Mouse (Mus musculus): ENCODE measurements around the gene Epgn. TPM values are rescaled to one million over a fixed set of nuclear protein-coding genes. Genes with fewer than 3 reads are reported as not detected.

Gene Epgn
- total and polyA plus RNA-seq, 3 experiments = not detected

DNA sequence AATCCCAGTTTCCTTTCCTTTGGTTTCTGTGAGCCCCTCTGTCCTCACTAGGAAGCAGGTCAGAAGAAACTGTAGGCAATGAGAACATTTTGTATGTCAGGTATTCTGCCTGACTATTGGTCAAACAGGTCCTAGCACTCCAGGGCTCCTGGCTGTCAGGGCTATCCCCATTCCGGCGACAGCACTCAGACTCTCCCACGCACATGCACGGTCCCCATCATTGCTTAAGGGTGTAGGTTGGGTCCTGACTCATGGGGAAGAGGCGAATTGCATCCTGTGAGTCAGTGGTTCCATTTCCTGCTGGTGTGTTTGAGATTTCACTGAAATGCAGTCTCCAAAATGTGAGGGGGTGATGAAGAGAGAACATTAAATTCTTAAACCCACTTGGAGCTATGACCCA lies 55.8 kb downstream of the Epgn start:
- no peaks in the 10 kb centered on the region for H3K36me3 ChIP-seq (ENCODE audit: control insufficient read depth in 1 of 2, insufficient read depth in 2 of 2, low read length in 2 of 2)
- H3K9ac ChIP-seq (ENCODE audit: control insufficient read depth, low read depth, low read length, poor library complexity, severe bottlenecking) = no peak overlapping the region
- H3K27me3 ChIP-seq (ENCODE audit: control insufficient read depth in 1 of 2, insufficient read depth in 2 of 2, low read length in 2 of 2) = no peaks in the 10 kb centered on the region; a peak in 1 of 4 replicates
- no peak for DNase-seq (ENCODE audit: low read depth, low spot score)
- H3K4me3 ChIP-seq (ENCODE audit: control insufficient read depth in 1 of 2, insufficient read depth in 1 of 2, low read depth in 2 of 2, low read length in 2 of 2) = no peak overlapping the region
- no peaks in the 10 kb centered on the region for H3K79me2 ChIP-seq (ENCODE audit: control insufficient read depth, insufficient read depth, low read length, poor library complexity)
- H3K27ac ChIP-seq (ENCODE audit: control insufficient read depth, low read depth, low read length) = no peak overlapping the region
- no peaks in the 10 kb centered on the region for H3K4me1 ChIP-seq (ENCODE audit: control insufficient read depth in 1 of 2, insufficient read depth in 2 of 2, low read length in 2 of 2)
- no peak for TF ChIP-seq ETS1 (IDR thresholded peaks at IDR 0.05; ENCODE audit: low read depth, low read length)
- no peak for TF ChIP-seq RAD21 (IDR thresholded peaks at IDR 0.05; ENCODE audit: low read depth, low read length)
- no peak for TF ChIP-seq TAL1 (IDR thresholded peaks at IDR 0.05; ENCODE audit: low read length)
- no peak for TF ChIP-seq TBP (IDR thresholded peaks at IDR 0.05; ENCODE audit: low read depth, low read length)
- no peak for TF ChIP-seq MXI1 (IDR thresholded peaks at IDR 0.05; ENCODE audit: low read depth, low read length)
- TF ChIP-seq MAZ (IDR thresholded peaks at IDR 0.05; ENCODE audit: low read depth, low read length) = no peak
- no peak for TF ChIP-seq ZC3H11A (IDR thresholded peaks at IDR 0.05; ENCODE audit: low read depth, low read length)
- TF ChIP-seq KAT2A (conservative IDR thresholded peaks at IDR 0.05; ENCODE audit: low read depth, low read length) = no peak
- no peak for TF ChIP-seq POLR2AphosphoS5 (IDR thresholded peaks at IDR 0.05; ENCODE audit: borderline replicate concordance, low read depth, low read length)
- no peak for TF ChIP-seq GABPA (IDR thresholded peaks at IDR 0.05; ENCODE audit: low read depth, low read length)
- TF ChIP-seq MAX (IDR thresholded peaks at IDR 0.05; ENCODE audit: low read length) = no peak
- no peak for TF ChIP-seq ZNF384 (IDR thresholded peaks at IDR 0.05; ENCODE audit: low read depth, low read length)
- TF ChIP-seq NRF1 (IDR thresholded peaks at IDR 0.05; ENCODE audit: insufficient read depth, low read depth, low read length, poor library complexity, severe bottlenecking) = no peak
- no peak for TF ChIP-seq CTCF (IDR thresholded peaks at IDR 0.05 in 2 of 3, conservative IDR thresholded peaks at IDR 0.05 in 1 of 3; ENCODE audit: control insufficient read depth in 1 of 3, insufficient read depth in 1 of 3, low read depth in 2 of 3, low read length in 3 of 3, poor library complexity in 1 of 3, severe bottlenecking in 1 of 3)
- no peak for TF ChIP-seq MEF2A (IDR thresholded peaks at IDR 0.05; ENCODE audit: extremely low read depth, insufficient replicate concordance, low read depth, low read length, poor library complexity, severe bottlenecking)
- no peaks in the 10 kb centered on the region for H3K9me3 ChIP-seq (replicated peaks; ENCODE audit: insufficient read depth, low read length)

Other genes with a start within 250 kb of the Epgn start
- gene Cxcl3, start 241.4 kb upstream of the Epgn start, total RNA-seq (2012; rRNA removed) = not detected in 2 replicates
- not detected for gene Cxcl3, start 241.4 kb upstream of the Epgn start, polyA plus RNA-seq (2012; ENCODE audit: insufficient read depth in 1 of 2, insufficient read length in 2 of 2, low read depth in 1 of 2, low replicate concordance in 2 of 2, missing spikeins in 1 of 2)
- gene Cxcl15, start 232.9 kb upstream of the Epgn start, total RNA-seq (2012; rRNA removed) = not detected in 2 replicates
- not detected for gene Cxcl15, start 232.9 kb upstream of the Epgn start, polyA plus RNA-seq (2012; ENCODE audit: insufficient read depth in 1 of 2, insufficient read length in 2 of 2, low read depth in 1 of 2, low replicate concordance in 2 of 2, missing spikeins in 1 of 2)
- gene Cxcl1, start 136.2 kb upstream of the Epgn start, total RNA-seq (2012; rRNA removed) = not detected in 2 replicates
- gene Cxcl1, start 136.2 kb upstream of the Epgn start, polyA plus RNA-seq (2012; ENCODE audit: insufficient read depth in 1 of 2, insufficient read length in 2 of 2, low read depth in 1 of 2, low replicate concordance in 2 of 2, missing spikeins in 1 of 2) = not detected
- gene Cxcl2, start 123.6 kb upstream of the Epgn start, total RNA-seq (2012; rRNA removed) = not detected in 2 replicates
- not detected for gene Cxcl2, start 123.6 kb upstream of the Epgn start, polyA plus RNA-seq (2012; ENCODE audit: insufficient read depth in 1 of 2, insufficient read length in 2 of 2, low read depth in 1 of 2, low replicate concordance in 2 of 2, missing spikeins in 1 of 2)
- not detected in 2 replicates for gene Mthfd2l, start 96.3 kb upstream of the Epgn start, total RNA-seq (2012; rRNA removed)
- gene Mthfd2l, start 96.3 kb upstream of the Epgn start, polyA plus RNA-seq (2012; ENCODE audit: insufficient read depth in 1 of 2, insufficient read length in 2 of 2, low read depth in 1 of 2, low replicate concordance in 2 of 2, missing spikeins in 1 of 2) = not detected
- not detected in 2 replicates for gene Ereg, start 47.2 kb downstream of the Epgn start, total RNA-seq (2012; rRNA removed)
- gene Ereg, start 47.2 kb downstream of the Epgn start, polyA plus RNA-seq (2012; ENCODE audit: insufficient read depth in 1 of 2, insufficient read length in 2 of 2, low read depth in 1 of 2, low replicate concordance in 2 of 2, missing spikeins in 1 of 2) = not detected
- not detected in 2 replicates for gene Areg, start 112.1 kb downstream of the Epgn start, total RNA-seq (2012; rRNA removed)
- not detected for gene Areg, start 112.1 kb downstream of the Epgn start, polyA plus RNA-seq (2012; ENCODE audit: insufficient read depth in 1 of 2, insufficient read length in 2 of 2, low read depth in 1 of 2, low replicate concordance in 2 of 2, missing spikeins in 1 of 2)

All from MEL (cell line).